Mouse (Mus musculus) cerebellum, adult 2 months (tissue): Measurements from ENCODE around the gene Arhgef11.

Experiments
- CTCF ChIP-seq: fragments of 200-500 bp; IDR thresholded peaks from 2 replicates; pipeline ENCODE4 v1.5.1; 2011; ENCODE audit warnings: low read depth, mild to moderate bottlenecking, control low read depth, low read length, moderate library complexity, borderline replicate concordance; ENCODE audit not compliant: insufficient read depth
- POLR2A ChIP-seq: fragments of 200-500 bp; IDR thresholded peaks from 2 replicates; pipeline ENCODE4 v1.6.1; 2011; ENCODE audit warnings: low read length, control low read depth, borderline replicate concordance; ENCODE audit not compliant: insufficient read depth

DNA sequence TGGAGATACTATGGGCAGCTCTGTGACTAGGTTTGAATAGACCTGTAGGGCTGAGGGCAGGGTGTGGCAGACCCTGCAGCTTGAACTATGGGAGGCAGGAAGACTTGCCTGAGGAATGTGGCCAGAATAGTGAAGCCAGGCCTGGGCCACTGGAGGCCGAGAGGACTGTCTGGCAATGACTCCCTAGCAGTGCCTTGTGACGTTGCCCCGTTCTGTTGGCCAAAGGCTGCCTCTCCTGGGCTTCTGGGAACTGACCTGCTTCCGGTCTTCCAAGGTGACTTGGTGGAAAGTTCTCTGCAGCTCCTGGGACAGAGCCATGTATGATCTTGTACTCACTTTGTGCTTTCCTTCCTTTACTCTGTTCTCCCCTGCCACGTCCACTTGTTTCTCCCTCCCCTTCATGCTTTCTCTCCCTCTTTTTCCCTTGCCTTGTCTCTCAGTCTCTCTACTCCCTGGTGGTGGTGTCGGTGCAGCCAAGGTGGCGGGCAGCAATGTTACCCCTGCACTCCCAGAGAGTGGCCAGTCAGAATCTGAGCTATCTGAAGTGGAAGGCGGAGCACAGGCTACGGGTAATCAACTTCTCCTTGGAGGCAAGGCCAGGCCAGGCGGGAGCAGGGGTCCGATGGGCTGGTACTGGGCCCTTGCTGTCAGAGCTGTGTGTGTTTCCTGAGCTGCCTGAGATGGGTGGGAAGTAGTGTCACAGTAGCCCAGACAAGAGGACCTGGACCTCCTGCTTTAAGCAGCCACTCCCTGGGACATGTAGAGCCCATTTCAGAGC lies 116.8 kb downstream of the Arhgef11 start:
- TF ChIP-seq CTCF (no peak), POLR2A (no peak)
